Mouse (Mus musculus): Measurements from ENCODE around the gene H1foo. TPM values are rescaled to one million over a fixed set of nuclear protein-coding genes. Genes with fewer than 3 reads are reported as not detected.
A peak's percentile ranks its signal among the peaks of the same experiment; 100 is the strongest.

Gene H1foo
- polyA plus RNA-seq, 1 experiment, result not detected

- no peak for DNase-seq (ENCODE audit: low read depth)
- no peak for TF ChIP-seq CTCF (IDR thresholded peaks at IDR 0.05; ENCODE audit: borderline replicate concordance, extremely low read depth, insufficient read depth, insufficient read length)
- TF ChIP-seq POLR2A (IDR thresholded peaks at IDR 0.05; ENCODE audit: borderline replicate concordance, extremely low read depth, insufficient read depth, insufficient read length, poor library complexity, severe bottlenecking), result no peak
Observed at GRCm38 (mm10) chr6:115954506-115955074, 9.9 kb downstream of the H1foo start.

GRCm38 (mm10) chr6:115955169-115955568, 10.4 kb downstream of the H1foo start:
- TF ChIP-seq POLR2A (IDR thresholded peaks at IDR 0.05; ENCODE audit: borderline replicate concordance, extremely low read depth, insufficient read depth, insufficient read length, poor library complexity, severe bottlenecking), result no peak
- TF ChIP-seq CTCF (IDR thresholded peaks at IDR 0.05; ENCODE audit: borderline replicate concordance, extremely low read depth, insufficient read depth, insufficient read length), result no peak
- DNase-seq (ENCODE audit: low read depth), result no peak

- TF ChIP-seq POLR2A (IDR thresholded peaks at IDR 0.05; ENCODE audit: borderline replicate concordance, extremely low read depth, insufficient read depth, insufficient read length, poor library complexity, severe bottlenecking), result no peak
- TF ChIP-seq CTCF (IDR thresholded peaks at IDR 0.05; ENCODE audit: borderline replicate concordance, extremely low read depth, insufficient read depth, insufficient read length), result no peak
- DNase-seq (ENCODE audit: low read depth), result no peak
Observed at GRCm38 (mm10) chr6:115955664-115956063, 10.9 kb downstream of the H1foo start.

GRCm38 (mm10) chr6:115956418-115956921, 11.7 kb downstream of the H1foo start:
- TF ChIP-seq POLR2A (IDR thresholded peaks at IDR 0.05; ENCODE audit: borderline replicate concordance, extremely low read depth, insufficient read depth, insufficient read length, poor library complexity, severe bottlenecking), result no peak
- 0 out of 2 replicates have a peak, but pooled peaks have one; percentile 2 for TF ChIP-seq CTCF (IDR thresholded peaks at IDR 0.05; ENCODE audit: borderline replicate concordance, extremely low read depth, insufficient read depth, insufficient read length)
- no peak for DNase-seq (ENCODE audit: low read depth)

- DNase-seq (ENCODE audit: low read depth), result peak; percentile 88
- TF ChIP-seq CTCF (IDR thresholded peaks at IDR 0.05; ENCODE audit: borderline replicate concordance, extremely low read depth, insufficient read depth, insufficient read length) (no peak), POLR2A (IDR thresholded peaks at IDR 0.05; ENCODE audit: borderline replicate concordance, extremely low read depth, insufficient read depth, insufficient read length, poor library complexity, severe bottlenecking) (no peak)
Observed at GRCm38 (mm10) chr6:115956922-115957601, 12.3 kb downstream of the H1foo start.

GRCm38 (mm10) chr6:115957681-115958080, 12.9 kb downstream of the H1foo start:
- TF ChIP-seq POLR2A (IDR thresholded peaks at IDR 0.05; ENCODE audit: borderline replicate concordance, extremely low read depth, insufficient read depth, insufficient read length, poor library complexity, severe bottlenecking) (no peak), CTCF (IDR thresholded peaks at IDR 0.05; ENCODE audit: borderline replicate concordance, extremely low read depth, insufficient read depth, insufficient read length) (no peak)
- no peak for DNase-seq (ENCODE audit: low read depth)

- DNase-seq (ENCODE audit: low read depth), result no peak
- TF ChIP-seq CTCF (IDR thresholded peaks at IDR 0.05; ENCODE audit: borderline replicate concordance, extremely low read depth, insufficient read depth, insufficient read length) (no peak), POLR2A (IDR thresholded peaks at IDR 0.05; ENCODE audit: borderline replicate concordance, extremely low read depth, insufficient read depth, insufficient read length, poor library complexity, severe bottlenecking) (no peak)
Observed at GRCm38 (mm10) chr6:115958445-115958844, 13.7 kb downstream of the H1foo start.

- no peak for DNase-seq (ENCODE audit: low read depth)
Observed at GRCm38 (mm10) chr6:115959151-115959691, 14.5 kb downstream of the H1foo start.

GRCm38 (mm10) chr6:115960322-115960721, 15.6 kb downstream of the H1foo start:
- no peak for TF ChIP-seq POLR2A (IDR thresholded peaks at IDR 0.05; ENCODE audit: borderline replicate concordance, extremely low read depth, insufficient read depth, insufficient read length, poor library complexity, severe bottlenecking)
- DNase-seq (ENCODE audit: low read depth), result no peak

More at GRCm38 (mm10) chr6:115959151-115959691, 14.5 kb downstream of the H1foo start:
- no peak for TF ChIP-seq POLR2A (IDR thresholded peaks at IDR 0.05; ENCODE audit: borderline replicate concordance, extremely low read depth, insufficient read depth, insufficient read length, poor library complexity, severe bottlenecking)
- no peak for TF ChIP-seq CTCF (IDR thresholded peaks at IDR 0.05; ENCODE audit: borderline replicate concordance, extremely low read depth, insufficient read depth, insufficient read length)

GRCm38 (mm10) chr6:115961743-115962142, 17.0 kb downstream of the H1foo start:
- DNase-seq (ENCODE audit: low read depth), result no peak
- TF ChIP-seq POLR2A (IDR thresholded peaks at IDR 0.05; ENCODE audit: borderline replicate concordance, extremely low read depth, insufficient read depth, insufficient read length, poor library complexity, severe bottlenecking), result no peak
- no peak for TF ChIP-seq CTCF (IDR thresholded peaks at IDR 0.05; ENCODE audit: borderline replicate concordance, extremely low read depth, insufficient read depth, insufficient read length)

GRCm38 (mm10) chr6:115962439-115963085, 17.8 kb downstream of the H1foo start:
- DNase-seq (ENCODE audit: low read depth), result no peak
- TF ChIP-seq POLR2A (IDR thresholded peaks at IDR 0.05; ENCODE audit: borderline replicate concordance, extremely low read depth, insufficient read depth, insufficient read length, poor library complexity, severe bottlenecking) (no peak), CTCF (IDR thresholded peaks at IDR 0.05; ENCODE audit: borderline replicate concordance, extremely low read depth, insufficient read depth, insufficient read length) (peak; percentile 41; the same call in 1 of the 2 replicates)
